Mouse (Mus musculus): ENCODE measurements around the gene Oaf. TPM values are rescaled to one million over a fixed set of nuclear protein-coding genes. Genes with fewer than 3 reads are reported as not detected.

The Oaf gene
- polyA plus RNA-seq, 1 experiment from 2014 or later: 32.0 TPM

- Histone ChIP-seq H3K9me3 (replicated peaks) (no peaks in the 10 kb centered on the region), H3K36me3 (no peaks in the 10 kb centered on the region), H3K4me1 (peaks cover 40% of the 10 kb centered on the region), H3K4me3 (no peak overlapping the region), H3K27ac (replicated peaks) (peak overlapping the region; percentile 68), H3K27me3 (ENCODE audit: low read depth, poor library complexity, severe bottlenecking) (0 out of 2 replicates have a peak, but pooled peaks cover 3% of the 10 kb centered on the region)
- 73% methylated on average over 4 of the region's 4 CpGs for WGBS
- DNase-seq (ENCODE audit: low spot score): no peak
Measured at GRCm38 (mm10) chr9:43230886-43231285, 8.8 kb downstream of the Oaf start.

- Histone ChIP-seq H3K27ac (replicated peaks) (0 out of 2 replicates have a peak overlapping the region, but pooled peaks have one; percentile 23), H3K9me3 (replicated peaks) (no peaks in the 10 kb centered on the region), H3K4me1 (peaks cover 48% of the 10 kb centered on the region), H3K27me3 (ENCODE audit: low read depth, poor library complexity, severe bottlenecking) (0 out of 2 replicates have a peak, but pooled peaks cover 3% of the 10 kb centered on the region), H3K4me3 (no peak overlapping the region), H3K36me3 (no peaks in the 10 kb centered on the region)
- WGBS: 81% methylated on average over 7 of the region's 7 CpGs
- no peak for DNase-seq (ENCODE audit: low spot score)
Measured at GRCm38 (mm10) chr9:43229962-43230361, 9.7 kb downstream of the Oaf start.

GRCm38 (mm10) chr9:43229398-43229895, 10.3 kb downstream of the Oaf start:
- H3K36me3 ChIP-seq: no peaks in the 10 kb centered on the region
- WGBS: 91% methylated on average over 10 of the region's 10 CpGs
- H3K4me1 ChIP-seq: peaks cover 48% of the 10 kb centered on the region
- no peaks in the 10 kb centered on the region for H3K9me3 ChIP-seq (replicated peaks)
- DNase-seq (ENCODE audit: low spot score): no peak
- H3K4me3 ChIP-seq: no peak overlapping the region
- 0 out of 2 replicates have a peak, but pooled peaks cover 1% of the 10 kb centered on the region for H3K27me3 ChIP-seq (ENCODE audit: low read depth, poor library complexity, severe bottlenecking)
- 0 out of 2 replicates have a peak overlapping the region, but pooled peaks have one; percentile 23 for H3K27ac ChIP-seq (replicated peaks)

GRCm38 (mm10) chr9:43228745-43229144, 11.0 kb downstream of the Oaf start:
- no peak overlapping the region for H3K4me3 ChIP-seq
- H3K4me1 ChIP-seq: peaks cover 48% of the 10 kb centered on the region
- no peaks in the 10 kb centered on the region for H3K9me3 ChIP-seq (replicated peaks)
- H3K27me3 ChIP-seq (ENCODE audit: low read depth, poor library complexity, severe bottlenecking): no peaks in the 10 kb centered on the region
- 88% methylated on average over 2 of the region's 2 CpGs for WGBS
- no peak for DNase-seq (ENCODE audit: low spot score)
- no peak overlapping the region for H3K27ac ChIP-seq (replicated peaks)
- H3K36me3 ChIP-seq: no peaks in the 10 kb centered on the region

- 84% methylated on average over 8 of the region's 8 CpGs for WGBS
Measured at GRCm38 (mm10) chr9:43227626-43228025, 12.1 kb downstream of the Oaf start.

GRCm38 (mm10) chr9:43226573-43227160, 13.0 kb downstream of the Oaf start:
- Histone ChIP-seq H3K27me3 (ENCODE audit: low read depth, poor library complexity, severe bottlenecking) (no peaks in the 10 kb centered on the region), H3K27ac (replicated peaks) (no peak overlapping the region), H3K9me3 (replicated peaks) (no peaks in the 10 kb centered on the region), H3K4me1 (peaks cover 36% of the 10 kb centered on the region), H3K4me3 (no peak overlapping the region), H3K36me3 (no peaks in the 10 kb centered on the region)
- DNase-seq (ENCODE audit: low spot score): no peak
- WGBS: 82% methylated on average over 9 of the region's 9 CpGs

More at GRCm38 (mm10) chr9:43227626-43228025, 12.1 kb downstream of the Oaf start:
- H3K4me3 ChIP-seq: no peak overlapping the region
- H3K9me3 ChIP-seq (replicated peaks): no peaks in the 10 kb centered on the region
- H3K27ac ChIP-seq (replicated peaks): no peak overlapping the region
- DNase-seq (ENCODE audit: low spot score): no peak
- H3K27me3 ChIP-seq (ENCODE audit: low read depth, poor library complexity, severe bottlenecking): no peaks in the 10 kb centered on the region
- H3K4me1 ChIP-seq: peaks cover 39% of the 10 kb centered on the region
- H3K36me3 ChIP-seq: no peaks in the 10 kb centered on the region

- Histone ChIP-seq H3K4me1 (peaks cover 27% of the 10 kb centered on the region), H3K27ac (replicated peaks) (peak overlapping the region; percentile 46), H3K27me3 (ENCODE audit: low read depth, poor library complexity, severe bottlenecking) (no peaks in the 10 kb centered on the region), H3K36me3 (no peaks in the 10 kb centered on the region), H3K9me3 (replicated peaks) (no peaks in the 10 kb centered on the region), H3K4me3 (no peak overlapping the region)
- WGBS: 21% methylated on average over 2 of the region's 2 CpGs
- no peak for DNase-seq (ENCODE audit: low spot score)
Measured at GRCm38 (mm10) chr9:43225481-43225880, 14.2 kb downstream of the Oaf start.

- 58% methylated on average over 11 of the region's 11 CpGs for WGBS
- Histone ChIP-seq H3K27ac (replicated peaks) (peak overlapping the region; percentile 46; the same call in 1 of the 2 replicates), H3K27me3 (ENCODE audit: low read depth, poor library complexity, severe bottlenecking) (no peaks in the 10 kb centered on the region), H3K4me1 (peaks cover 21% of the 10 kb centered on the region), H3K9me3 (replicated peaks) (no peaks in the 10 kb centered on the region), H3K36me3 (no peaks in the 10 kb centered on the region), H3K4me3 (no peak overlapping the region)
- DNase-seq (ENCODE audit: low spot score): no peak
Measured at GRCm38 (mm10) chr9:43224771-43225355, 14.8 kb downstream of the Oaf start.

GRCm38 (mm10) chr9:43222429-43222715, 17.3 kb downstream of the Oaf start:
- peak overlapping the region; percentile 74 for H3K27ac ChIP-seq (replicated peaks)
- 42% methylated on average over 8 of the region's 8 CpGs for WGBS
- H3K9me3 ChIP-seq (replicated peaks): no peaks in the 10 kb centered on the region
- no peaks in the 10 kb centered on the region for H3K36me3 ChIP-seq
- H3K27me3 ChIP-seq (ENCODE audit: low read depth, poor library complexity, severe bottlenecking): no peaks in the 10 kb centered on the region
- H3K4me1 ChIP-seq: peaks cover 20% of the 10 kb centered on the region
- peak; percentile 51 for DNase-seq (ENCODE audit: low spot score)
- no peak overlapping the region for H3K4me3 ChIP-seq

- Histone ChIP-seq H3K36me3 (no peaks in the 10 kb centered on the region), H3K9me3 (replicated peaks) (no peaks in the 10 kb centered on the region), H3K27ac (replicated peaks) (peak overlapping the region; percentile 74), H3K27me3 (ENCODE audit: low read depth, poor library complexity, severe bottlenecking) (no peaks in the 10 kb centered on the region), H3K4me1 (peaks cover 20% of the 10 kb centered on the region), H3K4me3 (no peak overlapping the region)
- DNase-seq (ENCODE audit: low spot score): peak; percentile 88
- 32% methylated on average over 18 of the region's 18 CpGs for WGBS
Measured at GRCm38 (mm10) chr9:43221643-43222428, 17.9 kb downstream of the Oaf start.

- Histone ChIP-seq H3K27me3 (ENCODE audit: low read depth, poor library complexity, severe bottlenecking) (peaks cover 55% of the 10 kb centered on the region), H3K27ac (replicated peaks) (peak overlapping the region; percentile 65; the same call in 1 of the 2 replicates), H3K9me3 (replicated peaks) (no peaks in the 10 kb centered on the region), H3K4me1 (peaks cover 23% of the 10 kb centered on the region), H3K36me3 (no peaks in the 10 kb centered on the region), H3K4me3 (peak overlapping the region; percentile 40)
- WGBS: 31% methylated on average over 11 of the region's 11 CpGs
- DNase-seq (ENCODE audit: low spot score): peak; percentile 67
Measured at GRCm38 (mm10) chr9:43210771-43211450, 28.8 kb downstream of the Oaf start.

GRCm38 (mm10) chr9:43210190-43210682, 29.5 kb downstream of the Oaf start, which contains the start of gene Pou2f3:
Gene Pou2f3 (minus strand): TSS chr9:43210369.
- peak within 1 kb of the TSS; percentile 40 for H3K4me3 ChIP-seq
- H3K27ac ChIP-seq (replicated peaks): peak within 1 kb of the TSS; percentile 65
- 1% methylated on average over 13 of the region's 13 CpGs for WGBS
- H3K36me3 ChIP-seq: no peaks in the 10 kb centered on the region
- peak; percentile 69 for DNase-seq (ENCODE audit: low spot score)
- peaks cover 30% of the 10 kb centered on the region for H3K4me1 ChIP-seq
- H3K27me3 ChIP-seq (ENCODE audit: low read depth, poor library complexity, severe bottlenecking): peaks cover 62% of the 10 kb centered on the region
- no peaks in the 10 kb centered on the region for H3K9me3 ChIP-seq (replicated peaks)

All from midbrain, embryonic 10.5 days (tissue).